Mouse (Mus musculus) lung, adult 18-20 months (tissue): Measurements from ENCODE around the gene Fkbp3.
"Not testable (repeated sequence)": the region's sequence is repeated elsewhere in the genome, so short reads cannot be mapped to it uniquely, and the experiment has no call there.

Source experiments
- DNase-seq, 2 experiments: peaks; one replicate each; pipeline ENCODE4 v3.0.0; 2022; ENCODE audit warnings: mixed read lengths in 2 of 2

The Fkbp3 gene

GRCm38 (mm10) chr12:65073611-65074178, at the start of gene Fkbp3:
TSS of gene Fkbp3 (minus strand) at chr12:65074007.
- peak; percentile 97 to 98 for DNase-seq

GRCm38 (mm10) chr12:65119451-65119850, 45.6 kb upstream of the Fkbp3 start:
- no peak for DNase-seq

- no peak for DNase-seq
These were observed 45.2 kb upstream of the Fkbp3 start for GRCm38 (mm10) chr12:65118968-65119367.

- DNase-seq: not testable (repeated sequence)
These were observed 41.2 kb upstream of the Fkbp3 start for GRCm38 (mm10) chr12:65114978-65115377.

- DNase-seq: no peak
These were observed 40.1 kb upstream of the Fkbp3 start for GRCm38 (mm10) chr12:65113925-65114324.

GRCm38 (mm10) chr12:65112811-65113210, 39.0 kb upstream of the Fkbp3 start:
- no peak for DNase-seq

GRCm38 (mm10) chr12:65111503-65111902, 37.7 kb upstream of the Fkbp3 start:
- DNase-seq: no peak

GRCm38 (mm10) chr12:65108746-65109145, 34.9 kb upstream of the Fkbp3 start:
- no peak for DNase-seq

- no peak for DNase-seq
These were observed 3.1 kb upstream of the Fkbp3 start for GRCm38 (mm10) chr12:65076906-65077305.

- DNase-seq: no peak
These were observed 2.0 kb upstream of the Fkbp3 start for GRCm38 (mm10) chr12:65075733-65076310.

GRCm38 (mm10) chr12:65075085-65075732, 1.4 kb upstream of the Fkbp3 start, which contains the start of gene Fancm:
TSS of gene Fancm (plus strand) at chr12:65075603.
- peak; percentile 90 to 91 for DNase-seq

GRCm38 (mm10) chr12:65074651-65075050, 844 bp upstream of the Fkbp3 start:
- no peak for DNase-seq

- no peak for DNase-seq
These were observed 746 bp downstream of the Fkbp3 start for GRCm38 (mm10) chr12:65072911-65073610.

GRCm38 (mm10) chr12:65068409-65068808, 5.4 kb downstream of the Fkbp3 start:
- no peak for DNase-seq

- DNase-seq: no peak
These were observed 7.6 kb downstream of the Fkbp3 start for GRCm38 (mm10) chr12:65066234-65066633.

GRCm38 (mm10) chr12:65065241-65065640, 8.6 kb downstream of the Fkbp3 start:
- no peak for DNase-seq

GRCm38 (mm10) chr12:65061082-65061481, 12.7 kb downstream of the Fkbp3 start:
- no peak for DNase-seq

- no peak for DNase-seq
These were observed 15.6 kb downstream of the Fkbp3 start for GRCm38 (mm10) chr12:65058203-65058602.

- no peak for DNase-seq
These were observed 25.0 kb downstream of the Fkbp3 start for GRCm38 (mm10) chr12:65048799-65049198.

- DNase-seq: peak in 1 of 2 experiments; percentile 28
These were observed 36.3 kb downstream of the Fkbp3 start for GRCm38 (mm10) chr12:65037546-65037937.

- DNase-seq: no peak
These were observed 36.8 kb downstream of the Fkbp3 start for GRCm38 (mm10) chr12:65036892-65037545.

- DNase-seq: peak; percentile 89 to 91
These were observed 37.5 kb downstream of the Fkbp3 start, which contains the start of gene Prpf39 for GRCm38 (mm10) chr12:65036190-65036870. TSS of gene Prpf39 (plus strand) at chr12:65036333.
